Mouse (Mus musculus): ENCODE measurements at regions not wholly inside any gene's neighbourhood (a gene's known extent, or its start where the extent isn't known, plus 50 kb on each side); places are given as distances from the start of the nearest gene placed in this dataset.

- H3K27ac ChIP-seq (ENCODE audit: low read depth, low read length), result no peak overlapping the region
- ATAC-seq (replicated peaks; ENCODE audit: low FRiP score) (no peak), DNase-seq (ENCODE audit: low spot score) (no peak)
- no peaks in the 10 kb centered on the region for H3K9me3 ChIP-seq (ENCODE audit: control insufficient read depth, low read length)
- 29% methylated on average over 5 of the region's 5 CpGs for WGBS
- no peaks in the 10 kb centered on the region for H3K4me1 ChIP-seq (replicated peaks; ENCODE audit: control insufficient read depth, insufficient read depth, low read length)
- H3K4me3 ChIP-seq (ENCODE audit: low read depth, low read length), result no peak overlapping the region
- H3K27me3 ChIP-seq (replicated peaks; ENCODE audit: control insufficient read depth, insufficient read depth, low read length), result no peaks in the 10 kb centered on the region
- H3K9ac ChIP-seq (ENCODE audit: low read depth, low read length), result no peak overlapping the region
- no peak overlapping the region for H3K4me2 ChIP-seq
- no peaks in the 10 kb centered on the region for H3K36me3 ChIP-seq (ENCODE audit: control insufficient read depth, insufficient read depth, low read length)
Observed at GRCm38 (mm10) chr12:54577235-54577634, 79.1 kb downstream of the Sptssa start.

- H3K27me3 ChIP-seq (replicated peaks; ENCODE audit: control insufficient read depth, insufficient read depth, low read length), result no peaks in the 10 kb centered on the region
- WGBS, result 80% methylated on average over 3 of the region's 3 CpGs
Observed at GRCm38 (mm10) chr12:54576821-54577220, 79.6 kb downstream of the Sptssa start.

GRCm38 (mm10) chr12:54572866-54573265 is 83.5 kb downstream of the Sptssa start:
- ATAC-seq (replicated peaks; ENCODE audit: low FRiP score), result no peak
- Histone ChIP-seq H3K9me3 (ENCODE audit: control insufficient read depth, low read length) (no peaks in the 10 kb centered on the region), H3K4me3 (ENCODE audit: low read depth, low read length) (no peak overlapping the region), H3K36me3 (ENCODE audit: control insufficient read depth, insufficient read depth, low read length) (no peaks in the 10 kb centered on the region), H3K4me1 (replicated peaks; ENCODE audit: control insufficient read depth, insufficient read depth, low read length) (no peaks in the 10 kb centered on the region), H3K9ac (ENCODE audit: low read depth, low read length) (no peak overlapping the region), H3K27ac (ENCODE audit: low read depth, low read length) (no peak overlapping the region), H3K4me2 (no peak overlapping the region), H3K27me3 (replicated peaks; ENCODE audit: control insufficient read depth, insufficient read depth, low read length) (no peaks in the 10 kb centered on the region)
- WGBS, result 85% methylated on average over 8 of the region's 8 CpGs
- no peak for DNase-seq (ENCODE audit: low spot score)

More at GRCm38 (mm10) chr12:54576821-54577220, 79.6 kb downstream of the Sptssa start:
- H3K4me1 ChIP-seq (replicated peaks; ENCODE audit: control insufficient read depth, insufficient read depth, low read length), result no peaks in the 10 kb centered on the region
- no peak for DNase-seq (ENCODE audit: low spot score)
- H3K36me3 ChIP-seq (ENCODE audit: control insufficient read depth, insufficient read depth, low read length), result no peaks in the 10 kb centered on the region
- H3K27ac ChIP-seq (ENCODE audit: low read depth, low read length), result no peak overlapping the region
- H3K4me2 ChIP-seq, result no peak overlapping the region
- no peak overlapping the region for H3K4me3 ChIP-seq (ENCODE audit: low read depth, low read length)
- no peak overlapping the region for H3K9ac ChIP-seq (ENCODE audit: low read depth, low read length)
- no peaks in the 10 kb centered on the region for H3K9me3 ChIP-seq (ENCODE audit: control insufficient read depth, low read length)
- ATAC-seq (replicated peaks; ENCODE audit: low FRiP score), result no peak

GRCm38 (mm10) chr12:54568078-54568931 is 88.1 kb downstream of the Sptssa start:
- H3K27me3 ChIP-seq (replicated peaks; ENCODE audit: control insufficient read depth, insufficient read depth, low read length), result no peaks in the 10 kb centered on the region
- H3K4me1 ChIP-seq (replicated peaks; ENCODE audit: control insufficient read depth, insufficient read depth, low read length), result no peaks in the 10 kb centered on the region
- H3K4me3 ChIP-seq (ENCODE audit: low read depth, low read length), result no peak overlapping the region
- H3K27ac ChIP-seq (ENCODE audit: low read depth, low read length), result no peak overlapping the region
- no peaks in the 10 kb centered on the region for H3K36me3 ChIP-seq (ENCODE audit: control insufficient read depth, insufficient read depth, low read length)
- no peak overlapping the region for H3K9ac ChIP-seq (ENCODE audit: low read depth, low read length)
- ATAC-seq (replicated peaks; ENCODE audit: low FRiP score) (no peak), DNase-seq (ENCODE audit: low spot score) (no peak)
- H3K4me2 ChIP-seq, result no peak overlapping the region
- 62% methylated on average over 6 of the region's 6 CpGs for WGBS
- H3K9me3 ChIP-seq (ENCODE audit: control insufficient read depth, low read length), result no peaks in the 10 kb centered on the region

GRCm38 (mm10) chr12:54567426-54567790 is 89.0 kb downstream of the Sptssa start:
- H3K9me3 ChIP-seq (ENCODE audit: control insufficient read depth, low read length), result no peaks in the 10 kb centered on the region
- no peaks in the 10 kb centered on the region for H3K4me1 ChIP-seq (replicated peaks; ENCODE audit: control insufficient read depth, insufficient read depth, low read length)
- ATAC-seq (replicated peaks; ENCODE audit: low FRiP score) (no peak), DNase-seq (ENCODE audit: low spot score) (no peak)
- no peaks in the 10 kb centered on the region for H3K27me3 ChIP-seq (replicated peaks; ENCODE audit: control insufficient read depth, insufficient read depth, low read length)
- no peak overlapping the region for H3K4me3 ChIP-seq (ENCODE audit: low read depth, low read length)
- H3K4me2 ChIP-seq, result no peak overlapping the region
- H3K27ac ChIP-seq (ENCODE audit: low read depth, low read length), result no peak overlapping the region
- WGBS, result 77% methylated on average over 3 of the region's 3 CpGs
- H3K9ac ChIP-seq (ENCODE audit: low read depth, low read length), result no peak overlapping the region
- no peaks in the 10 kb centered on the region for H3K36me3 ChIP-seq (ENCODE audit: control insufficient read depth, insufficient read depth, low read length)

- H3K27me3 ChIP-seq (replicated peaks; ENCODE audit: control insufficient read depth, insufficient read depth, low read length), result no peaks in the 10 kb centered on the region
- no peak for ATAC-seq (replicated peaks; ENCODE audit: low FRiP score)
- WGBS, result 74% methylated on average over 23 of the region's 23 CpGs
- no peaks in the 10 kb centered on the region for H3K9me3 ChIP-seq (ENCODE audit: control insufficient read depth, low read length)
- H3K4me1 ChIP-seq (replicated peaks; ENCODE audit: control insufficient read depth, insufficient read depth, low read length), result no peaks in the 10 kb centered on the region
- no peak overlapping the region for H3K4me3 ChIP-seq (ENCODE audit: low read depth, low read length)
- H3K4me2 ChIP-seq, result no peak overlapping the region
- no peak overlapping the region for H3K9ac ChIP-seq (ENCODE audit: low read depth, low read length)
- no peak for DNase-seq (ENCODE audit: low spot score)
- H3K27ac ChIP-seq (ENCODE audit: low read depth, low read length), result no peak overlapping the region
- H3K36me3 ChIP-seq (ENCODE audit: control insufficient read depth, insufficient read depth, low read length), result no peaks in the 10 kb centered on the region
Observed at GRCm38 (mm10) chr12:54566532-54567425, 89.6 kb downstream of the Sptssa start.

GRCm38 (mm10) chr12:54561981-54562380 is 94.4 kb downstream of the Sptssa start:
- no peaks in the 10 kb centered on the region for H3K27me3 ChIP-seq (replicated peaks; ENCODE audit: control insufficient read depth, insufficient read depth, low read length)
- no peak overlapping the region for H3K9ac ChIP-seq (ENCODE audit: low read depth, low read length)
- no peak overlapping the region for H3K27ac ChIP-seq (ENCODE audit: low read depth, low read length)
- no peak overlapping the region for H3K4me3 ChIP-seq (ENCODE audit: low read depth, low read length)
- H3K4me1 ChIP-seq (replicated peaks; ENCODE audit: control insufficient read depth, insufficient read depth, low read length), result no peaks in the 10 kb centered on the region
- no peak for DNase-seq (ENCODE audit: low spot score)
- H3K4me2 ChIP-seq, result no peak overlapping the region
- no peaks in the 10 kb centered on the region for H3K9me3 ChIP-seq (ENCODE audit: control insufficient read depth, low read length)
- no peaks in the 10 kb centered on the region for H3K36me3 ChIP-seq (ENCODE audit: control insufficient read depth, insufficient read depth, low read length)
- WGBS, result 78% methylated on average over 4 of the region's 4 CpGs
- ATAC-seq (replicated peaks; ENCODE audit: low FRiP score), result no peak

GRCm38 (mm10) chr12:54558106-54558505 is 98.3 kb downstream of the Sptssa start:
- Histone ChIP-seq H3K4me3 (ENCODE audit: low read depth, low read length) (no peak overlapping the region), H3K9ac (ENCODE audit: low read depth, low read length) (no peak overlapping the region), H3K9me3 (ENCODE audit: control insufficient read depth, low read length) (no peaks in the 10 kb centered on the region), H3K36me3 (ENCODE audit: control insufficient read depth, insufficient read depth, low read length) (no peaks in the 10 kb centered on the region), H3K4me1 (replicated peaks; ENCODE audit: control insufficient read depth, insufficient read depth, low read length) (no peaks in the 10 kb centered on the region), H3K27ac (ENCODE audit: low read depth, low read length) (no peak overlapping the region), H3K4me2 (no peak overlapping the region), H3K27me3 (replicated peaks; ENCODE audit: control insufficient read depth, insufficient read depth, low read length) (no peaks in the 10 kb centered on the region)
- ATAC-seq (replicated peaks; ENCODE audit: low FRiP score) (no peak), DNase-seq (ENCODE audit: low spot score) (no peak)
- WGBS, result 47% methylated on average over 2 of the region's 2 CpGs
